Mouse (Mus musculus) liver, embryonic 14.5 days (tissue): ENCODE data around the gene Wfdc17.

Experiments used
- CTCF ChIP-seq: IDR thresholded peaks from 2 replicates; pipeline ENCODE4 v1.5.1; 2016; ENCODE audit warnings: antibody characterized with exemption, low read depth, control low read depth
- EP300 ChIP-seq: IDR thresholded peaks from 2 replicates; pipeline ENCODE4 v1.6.1; 2016; ENCODE audit warnings: antibody characterized with exemption, low read depth

DNA sequence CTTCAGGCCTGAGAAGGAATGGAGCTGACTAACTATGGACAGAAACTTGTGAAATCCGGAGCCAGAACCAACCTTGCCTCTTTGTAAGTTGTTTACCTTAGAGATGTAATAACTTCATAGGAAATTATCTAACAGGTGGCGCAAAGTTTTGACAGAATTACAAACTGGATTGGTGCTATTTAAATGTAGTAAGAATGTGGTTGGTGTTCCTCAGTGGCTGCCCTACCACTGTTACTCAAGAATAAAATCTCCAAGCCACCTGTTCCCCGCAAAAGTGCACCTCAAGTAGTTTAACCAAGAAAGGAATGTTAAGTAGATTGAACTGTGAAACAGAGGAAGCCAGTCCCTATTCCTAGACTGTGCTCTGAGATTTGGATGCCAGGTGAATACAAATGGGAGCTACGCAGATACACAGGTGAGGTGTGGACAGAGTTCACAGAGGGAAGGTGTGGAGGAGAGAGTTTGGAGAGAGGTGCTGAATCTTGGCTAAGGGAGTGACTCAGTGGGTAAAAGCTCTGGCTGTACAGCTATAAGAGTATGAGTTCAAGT, 36.7 kb downstream of the Wfdc17 start:
- TF ChIP-seq CTCF (no peak), EP300 (no peak)
